Mouse (Mus musculus): ENCODE results near the gene Prkrip1. TPM values are rescaled to one million over a fixed set of nuclear protein-coding genes. Genes with fewer than 3 reads are reported as not detected.
A peak's percentile ranks its signal among the peaks of the same experiment; 100 is the strongest.

Gene Prkrip1
- total and polyA plus RNA-seq, 3 experiments, result 45.5 to 94.8 (median 47.7) TPM

DNA sequence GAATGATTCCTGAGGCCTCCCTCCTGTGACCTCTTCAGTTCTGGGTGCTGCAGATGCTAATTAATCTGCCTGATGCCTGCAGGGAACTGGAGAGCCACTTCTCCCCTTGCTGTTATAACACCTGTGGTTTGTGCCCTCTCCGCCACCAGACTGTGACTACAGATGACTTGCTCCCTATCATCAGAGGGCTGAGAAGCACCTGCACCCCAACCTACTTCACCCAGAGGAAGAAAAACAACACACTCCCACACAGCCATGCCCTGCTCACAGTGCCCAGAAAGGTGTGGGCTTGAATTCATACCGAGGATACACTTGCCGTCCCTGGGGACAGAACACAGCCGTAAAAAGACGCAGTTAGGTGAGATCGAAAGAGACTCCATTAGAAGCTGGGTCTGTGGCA, 42.4 kb upstream of the Prkrip1 start:
- Histone ChIP-seq H3K9me3 (replicated peaks; ENCODE audit: low read length) (no peaks in the 10 kb centered on the region), H3K4me3 (replicated peaks in 1 of 3; ENCODE audit: low read depth in 2 of 3, low read length in 2 of 3, poor library complexity in 1 of 3) (no peak overlapping the region), H3K4me2 (ENCODE audit: insufficient read depth, low read depth, poor library complexity, severe bottlenecking) (no peak overlapping the region), H3K4me1 (ENCODE audit: control insufficient read depth in 1 of 2, insufficient read depth in 2 of 2) (peaks cover 13 to 43% of the 10 kb centered on the region in 2 experiments), H3K9ac (ENCODE audit: insufficient read depth, low read depth) (no peak overlapping the region), H3K27ac (ENCODE audit: insufficient read depth, low read depth) (no peak overlapping the region), H3K36me3 (replicated peaks in 1 of 2; ENCODE audit: control insufficient read depth in 1 of 2, insufficient read depth in 1 of 2, low read length in 1 of 2) (peaks cover 0 to 39% of the 10 kb centered on the region in 2 experiments), H3K79me2 (replicated peaks; ENCODE audit: control insufficient read depth, extremely low read depth, insufficient read depth, poor library complexity, severe bottlenecking) (no peaks in the 10 kb centered on the region), H3K27me3 (replicated peaks) (no peaks in the 10 kb centered on the region)
- peak; percentile 38 for DNase-seq (ENCODE audit: extremely low read depth)
- in situ Hi-C loops (cut with MboI; ENCODE audit: low pct_ligation_motif_present, low pct_unique_long_range_greater_than_20kb, low sequenced_read_pairs) (no loop called here), dilution Hi-C loops (cut with MboI; ENCODE audit: extremely low pct_ligation_motif_present, extremely low pct_unique_long_range_greater_than_20kb, low sequenced_read_pairs) (no loop called here)
- TF ChIP-seq POLR2A (IDR thresholded peaks at IDR 0.05; ENCODE audit: low read depth, low read length) (no peak), RAD21 (IDR thresholded peaks at IDR 0.05; ENCODE audit: low read depth, low read length) (no peak), CHD2 (IDR thresholded peaks at IDR 0.05; ENCODE audit: low read length) (no peak), ELF1 (IDR thresholded peaks at IDR 0.05; ENCODE audit: low read depth, low read length) (no peak), PAX5 (IDR thresholded peaks at IDR 0.05; ENCODE audit: low read length) (no peak), UBTF (IDR thresholded peaks at IDR 0.05; ENCODE audit: low read depth, low read length) (no peak), BHLHE40 (IDR thresholded peaks at IDR 0.05; ENCODE audit: low read depth, low read length) (no peak), MAFK (IDR thresholded peaks at IDR 0.05; ENCODE audit: insufficient replicate concordance, low read length) (no peak), MAX (IDR thresholded peaks at IDR 0.05; ENCODE audit: low read length) (no peak), TBP (conservative IDR thresholded peaks at IDR 0.05; ENCODE audit: low read depth, low read length) (no peak), USF2 (conservative IDR thresholded peaks at IDR 0.05; ENCODE audit: low read depth, low read length) (no peak), ZMIZ1 (IDR thresholded peaks at IDR 0.05; ENCODE audit: low read depth, low read length) (no peak)

DNA sequence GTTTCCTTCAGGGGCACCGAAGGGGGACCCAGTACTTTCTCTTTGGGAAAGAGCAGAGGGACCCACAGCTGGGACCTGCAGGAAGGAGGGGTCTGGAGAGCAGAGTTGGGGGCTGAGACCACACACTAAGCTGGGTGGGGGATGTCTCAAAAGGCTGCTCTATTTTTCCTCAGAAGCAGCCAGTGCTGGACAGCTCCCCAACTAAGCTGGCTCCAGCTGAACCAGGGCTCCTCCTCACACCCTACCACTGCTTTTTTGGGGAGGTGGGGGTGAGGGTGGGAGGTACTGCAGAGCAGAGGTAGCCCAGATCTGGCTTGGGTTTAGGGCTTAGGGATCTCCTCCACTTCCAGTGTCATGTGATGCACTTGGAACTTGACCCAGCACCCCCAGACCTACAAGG, 41.6 kb upstream of the Prkrip1 start:
- no peak for DNase-seq (ENCODE audit: extremely low read depth)
- TF ChIP-seq ZNF384 (IDR thresholded peaks at IDR 0.05; ENCODE audit: low read depth, low read length) (no peak), GABPA (IDR thresholded peaks at IDR 0.05; ENCODE audit: insufficient replicate concordance, low read depth, low read length) (no peak), ZKSCAN1 (IDR thresholded peaks at IDR 0.05; ENCODE audit: borderline replicate concordance, low read depth, low read length) (no peak), ZMIZ1 (IDR thresholded peaks at IDR 0.05; ENCODE audit: low read depth, low read length) (no peak), MAFK (IDR thresholded peaks at IDR 0.05; ENCODE audit: insufficient replicate concordance, low read length) (no peak), CTCF (conservative IDR thresholded peaks at IDR 0.05 in 1 of 2, IDR thresholded peaks at IDR 0.05 in 1 of 2; ENCODE audit: low read depth in 2 of 2, low read length in 2 of 2) (no peak)
- Histone ChIP-seq H3K27me3 (replicated peaks) (no peaks in the 10 kb centered on the region), H3K36me3 (replicated peaks in 1 of 2; ENCODE audit: control insufficient read depth in 1 of 2, insufficient read depth in 1 of 2, low read length in 1 of 2) (peaks cover 0 to 42% of the 10 kb centered on the region in 2 experiments), H3K79me2 (replicated peaks; ENCODE audit: control insufficient read depth, extremely low read depth, insufficient read depth, poor library complexity, severe bottlenecking) (no peaks in the 10 kb centered on the region), H3K4me3 (replicated peaks in 1 of 3; ENCODE audit: low read depth in 2 of 3, low read length in 2 of 3, poor library complexity in 1 of 3) (no peak overlapping the region), H3K9me3 (replicated peaks; ENCODE audit: low read length) (no peaks in the 10 kb centered on the region), H3K4me2 (ENCODE audit: insufficient read depth, low read depth, poor library complexity, severe bottlenecking) (no peak overlapping the region), H3K4me1 (ENCODE audit: control insufficient read depth in 1 of 2, insufficient read depth in 2 of 2) (peaks cover 7 to 36% of the 10 kb centered on the region in 2 experiments; a peak in 3 of 4 replicates), H3K27ac (ENCODE audit: insufficient read depth, low read depth) (no peak overlapping the region), H3K9ac (ENCODE audit: insufficient read depth, low read depth) (no peak overlapping the region)
- in situ Hi-C loops (cut with MboI; ENCODE audit: low pct_ligation_motif_present, low pct_unique_long_range_greater_than_20kb, low sequenced_read_pairs) (no loop called here), dilution Hi-C loops (cut with MboI; ENCODE audit: extremely low pct_ligation_motif_present, extremely low pct_unique_long_range_greater_than_20kb, low sequenced_read_pairs) (no loop called here)

Measured in CH12.LX (cell line).